Mouse (Mus musculus) neural tube, embryonic 15.5 days (tissue): ENCODE measurements at regions not wholly inside any gene's neighbourhood (a gene's known extent, or its start where the extent isn't known, plus 50 kb on each side); places are given as distances from the start of the nearest gene placed in this dataset.

Experiments
- ATAC-seq: fragments of 200-750 bp; cut with Nextera tagmentation; 2 replicates; pipeline ENCODE4 v1.8.0; 2017; ENCODE audit warnings: mild to moderate bottlenecking, moderate TSS enrichment, moderate library complexity; ENCODE audit not compliant: low FRiP score
- H3K27ac ChIP-seq: fragments of 300-500 bp; sonication (generic); replicated peaks from 2 replicates; pipeline ENCODE4 v1.5.1; 2015; ENCODE audit warnings: mild to moderate bottlenecking, inconsistent platforms
- H3K27me3 ChIP-seq: fragments of 300-500 bp; sonication (generic); replicated peaks from 2 replicates; pipeline ENCODE4 v1.6.1; 2015; ENCODE audit warnings: inconsistent platforms
- H3K36me3 ChIP-seq: fragments of 300-500 bp; sonication (generic); 2 replicates; pipeline ENCODE4 v1.6.1; 2015; ENCODE audit warnings: inconsistent platforms
- H3K4me1 ChIP-seq: fragments of 300-500 bp; sonication (generic); 2 replicates; pipeline ENCODE4 v1.6.1; 2015; ENCODE audit warnings: inconsistent platforms
- H3K4me2 ChIP-seq: fragments of 300-500 bp; sonication (generic); 2 replicates; pipeline ENCODE4 v1.6.1; 2015; ENCODE audit warnings: inconsistent platforms, mild to moderate bottlenecking, moderate library complexity
- H3K4me3 ChIP-seq: fragments of 300-500 bp; sonication (generic); replicated peaks from 2 replicates; pipeline ENCODE4 v1.5.1; 2015; ENCODE audit warnings: mild to moderate bottlenecking, inconsistent platforms
- H3K9ac ChIP-seq: fragments of 300-500 bp; sonication (generic); replicated peaks from 2 replicates; pipeline ENCODE4 v1.6.1; 2015; ENCODE audit warnings: mild to moderate bottlenecking, inconsistent platforms
- H3K9me3 ChIP-seq: fragments of 300-500 bp; sonication (generic); replicated peaks from 2 replicates; pipeline ENCODE4 v1.6.1; 2016; ENCODE audit warnings: inconsistent platforms
- WGBS: fragments of 180-500 bp; shearing (Covaris S2); methylation state at CpG from one replicate; pipeline ENCODE4 v1.1.7; 2015; ENCODE audit warnings: mixed read lengths; 5-methylcytosine and 5-hydroxymethylcytosine counted together

- Histone ChIP-seq H3K9ac (no peak overlapping the region), H3K9me3 (no peaks in the 10 kb centered on the region), H3K4me2 (no peak overlapping the region), H3K36me3 (no peaks in the 10 kb centered on the region), H3K4me3 (no peak overlapping the region), H3K27me3 (no peaks in the 10 kb centered on the region), H3K4me1 (0 out of 2 replicates have a peak, but pooled peaks cover 2% of the 10 kb centered on the region), H3K27ac (no peak overlapping the region)
- WGBS, result 81% methylated on average over 4 of the region's 4 CpGs
- no peak for ATAC-seq
Observed at GRCm38 (mm10) chr7:71782496-71782895, 431.2 kb upstream of the Gm10295 start.

- Histone ChIP-seq H3K4me1 (no peaks in the 10 kb centered on the region), H3K4me2 (no peak overlapping the region), H3K36me3 (no peaks in the 10 kb centered on the region), H3K9ac (no peak overlapping the region), H3K4me3 (no peak overlapping the region), H3K27me3 (no peaks in the 10 kb centered on the region), H3K9me3 (no peaks in the 10 kb centered on the region), H3K27ac (no peak overlapping the region)
- no peak for ATAC-seq
- WGBS, result 84% methylated on average over 5 of the region's 5 CpGs
Observed at GRCm38 (mm10) chr7:71749886-71750285, 398.6 kb upstream of the Gm10295 start.

- Histone ChIP-seq H3K9ac (no peak overlapping the region), H3K36me3 (no peaks in the 10 kb centered on the region), H3K9me3 (no peaks in the 10 kb centered on the region), H3K4me3 (no peak overlapping the region), H3K27me3 (no peaks in the 10 kb centered on the region), H3K4me1 (no peaks in the 10 kb centered on the region), H3K27ac (no peak overlapping the region), H3K4me2 (no peak overlapping the region)
- 52% methylated on average over 7 of the region's 7 CpGs for WGBS
- no peak for ATAC-seq
Observed at GRCm38 (mm10) chr7:71746118-71746897, 395.0 kb upstream of the Gm10295 start.

GRCm38 (mm10) chr7:71728509-71728908, 377.2 kb upstream of the Gm10295 start:
- no peak for ATAC-seq

GRCm38 (mm10) chr7:71708209-71708608, 356.9 kb upstream of the Gm10295 start:
- Histone ChIP-seq H3K4me2 (no peak overlapping the region), H3K27ac (no peak overlapping the region), H3K9me3 (no peaks in the 10 kb centered on the region), H3K27me3 (no peaks in the 10 kb centered on the region), H3K9ac (no peak overlapping the region), H3K36me3 (no peaks in the 10 kb centered on the region), H3K4me3 (no peak overlapping the region), H3K4me1 (peaks cover 11% of the 10 kb centered on the region; the same call in 1 of the 2 replicates)
- 88% methylated on average over 4 of the region's 4 CpGs for whole genome bisulfite sequencing
- no peak for ATAC-seq

More at GRCm38 (mm10) chr7:71728509-71728908, 377.2 kb upstream of the Gm10295 start:
- Histone ChIP-seq H3K4me2 (no peak overlapping the region), H3K9ac (no peak overlapping the region), H3K4me1 (no peaks in the 10 kb centered on the region), H3K27ac (no peak overlapping the region), H3K27me3 (no peaks in the 10 kb centered on the region), H3K4me3 (no peak overlapping the region), H3K36me3 (no peaks in the 10 kb centered on the region), H3K9me3 (no peaks in the 10 kb centered on the region)

GRCm38 (mm10) chr7:71706201-71706600, 354.9 kb upstream of the Gm10295 start:
- Histone ChIP-seq H3K4me2 (peak overlapping the region; percentile 91), H3K4me1 (peaks cover 11% of the 10 kb centered on the region; the same call in 1 of the 2 replicates), H3K36me3 (no peaks in the 10 kb centered on the region), H3K9me3 (no peaks in the 10 kb centered on the region), H3K27ac (no peak overlapping the region), H3K27me3 (no peaks in the 10 kb centered on the region), H3K4me3 (no peak overlapping the region), H3K9ac (no peak overlapping the region)
- 41% methylated on average over 3 of the region's 3 CpGs for WGBS
- ATAC-seq, result no peak

GRCm38 (mm10) chr7:71705426-71706050, 354.3 kb upstream of the Gm10295 start:
- Histone ChIP-seq H3K4me3 (peak overlapping the region; percentile 53), H3K36me3 (no peaks in the 10 kb centered on the region), H3K9ac (peak overlapping the region; percentile 63), H3K4me1 (peaks cover 11% of the 10 kb centered on the region; the same call in 1 of the 2 replicates), H3K9me3 (no peaks in the 10 kb centered on the region), H3K27me3 (no peaks in the 10 kb centered on the region), H3K27ac (peak overlapping the region; percentile 69), H3K4me2 (peak overlapping the region; percentile 91)
- peak; percentile 90 for ATAC-seq
- WGBS, result under 1% methylated on average over 58 of the region's 59 CpGs

DNA sequence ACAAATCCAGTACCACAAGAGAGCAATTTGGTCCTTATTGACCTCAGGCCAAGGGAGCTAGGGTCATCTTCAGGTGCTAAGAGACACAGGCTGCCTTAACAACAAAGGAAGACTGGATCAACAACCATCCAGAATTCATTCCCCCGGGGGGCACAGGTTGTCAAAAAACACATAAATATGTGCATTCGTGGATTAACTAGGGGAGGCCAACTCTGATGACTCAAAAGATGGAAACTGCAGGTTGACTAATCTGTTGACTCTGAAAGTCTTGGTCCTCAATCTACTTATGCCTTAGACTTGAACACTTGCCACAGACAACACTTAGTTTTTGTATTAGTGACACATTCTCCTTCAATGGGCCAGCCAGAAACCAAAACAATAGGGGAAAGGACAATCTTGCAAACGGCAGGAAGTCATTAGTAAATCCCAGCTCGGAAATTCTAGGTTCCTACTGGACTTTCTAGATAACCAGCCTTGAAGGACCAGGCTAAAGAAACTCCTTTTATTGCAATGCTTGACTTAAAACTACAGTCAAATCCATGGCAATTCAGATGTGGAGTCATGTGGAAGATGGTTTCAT, 353.5 kb upstream of the Gm10295 start:
- ATAC-seq, result no peak
- H3K4me1 ChIP-seq, result peaks cover 11% of the 10 kb centered on the region; the same call in 1 of the 2 replicates
- H3K4me2 ChIP-seq, result peak overlapping the region; percentile 91
- H3K27ac ChIP-seq, result peak overlapping the region; percentile 69
- H3K9ac ChIP-seq, result peak overlapping the region; percentile 63; the same call in 1 of the 2 replicates
- H3K9me3 ChIP-seq, result no peaks in the 10 kb centered on the region
- H3K27me3 ChIP-seq, result no peaks in the 10 kb centered on the region
- H3K4me3 ChIP-seq, result peak overlapping the region; percentile 53
- 60% methylated on average over 4 of the region's 4 CpGs for WGBS
- no peaks in the 10 kb centered on the region for H3K36me3 ChIP-seq
